Mouse (Mus musculus) brain, embryonic 14.5 days (tissue): ENCODE measurements around the gene Akap13.

Experiments
- CTCF ChIP-seq: fragments of 200-500 bp; IDR thresholded peaks from 2 replicates; pipeline ENCODE4 v1.5.1; 2012; ENCODE audit warnings: inconsistent platforms, mild to moderate bottlenecking, moderate library complexity, borderline replicate concordance; ENCODE audit not compliant: insufficient read depth, insufficient read length; ENCODE audit errors: extremely low read depth
- POLR2A ChIP-seq: fragments of 200-500 bp; IDR thresholded peaks from 2 replicates; pipeline ENCODE4 v1.6.1; 2012; ENCODE audit warnings: mild to moderate bottlenecking, inconsistent platforms, borderline replicate concordance; ENCODE audit not compliant: poor library complexity, insufficient read depth, insufficient read length, severe bottlenecking; ENCODE audit errors: extremely low read depth

- TF ChIP-seq CTCF (no peak), POLR2A (no peak)
Measured at GRCm38 (mm10) chr7:75427322-75427721, 28.0 kb upstream of the Akap13 start.
